Mouse (Mus musculus): ENCODE results near the gene Tmem63c.

The Tmem63c gene

GRCm38 (mm10) chr12:87002209-87002608 is 18.9 kb upstream of the Tmem63c start:
- DNase-seq = no peak

GRCm38 (mm10) chr12:87002815-87003214 is 18.3 kb upstream of the Tmem63c start:
- no peak for DNase-seq

- no peak for DNase-seq
Observed at GRCm38 (mm10) chr12:87003606-87004005, 17.5 kb upstream of the Tmem63c start.

GRCm38 (mm10) chr12:87004596-87004995 is 16.5 kb upstream of the Tmem63c start:
- no peak for DNase-seq

- DNase-seq = peak in 1 of 2 experiments; percentile 4
Observed at GRCm38 (mm10) chr12:87017041-87017440, 4.1 kb upstream of the Tmem63c start.

- DNase-seq = no peak
Observed at GRCm38 (mm10) chr12:87018756-87019155, 2.4 kb upstream of the Tmem63c start.

- DNase-seq = no peak
Observed at GRCm38 (mm10) chr12:87022006-87022405, 866 bp downstream of the Tmem63c start.

- DNase-seq = no peak
Observed at GRCm38 (mm10) chr12:87023456-87023855, 2.3 kb downstream of the Tmem63c start.

- DNase-seq = peak; percentile 15 to 18
Observed at GRCm38 (mm10) chr12:87026109-87026870, 5.2 kb downstream of the Tmem63c start.

GRCm38 (mm10) chr12:87026871-87027240 is 5.7 kb downstream of the Tmem63c start:
- no peak for DNase-seq

- DNase-seq = no peak
Observed at GRCm38 (mm10) chr12:87027391-87027790, 6.3 kb downstream of the Tmem63c start.

GRCm38 (mm10) chr12:87028068-87028467 is 6.9 kb downstream of the Tmem63c start:
- DNase-seq = no peak

GRCm38 (mm10) chr12:87029251-87029976 is 8.3 kb downstream of the Tmem63c start:
- no peak for DNase-seq

GRCm38 (mm10) chr12:87031163-87031763 is 10.1 kb downstream of the Tmem63c start:
- no peak for DNase-seq

GRCm38 (mm10) chr12:87036631-87037030 is 15.5 kb downstream of the Tmem63c start:
- DNase-seq = no peak

- no peak for DNase-seq
Observed at GRCm38 (mm10) chr12:87040166-87040565, 19.0 kb downstream of the Tmem63c start.

GRCm38 (mm10) chr12:87040857-87041256 is 19.7 kb downstream of the Tmem63c start:
- no peak for DNase-seq

GRCm38 (mm10) chr12:87042456-87042855 is 21.3 kb downstream of the Tmem63c start:
- no peak for DNase-seq

- no peak for DNase-seq
Observed at GRCm38 (mm10) chr12:87043221-87043620, 22.1 kb downstream of the Tmem63c start.

- peak in 1 of 2 experiments; percentile 5 for DNase-seq
Observed at GRCm38 (mm10) chr12:87044711-87045110, 23.6 kb downstream of the Tmem63c start.

GRCm38 (mm10) chr12:87047536-87047935 is 26.4 kb downstream of the Tmem63c start:
- DNase-seq = no peak

- DNase-seq = peak; percentile 59 to 73
Observed at GRCm38 (mm10) chr12:87052661-87053321, 31.7 kb downstream of the Tmem63c start.

- no peak for DNase-seq
Observed at GRCm38 (mm10) chr12:87054873-87055272, 33.7 kb downstream of the Tmem63c start.
